Mouse (Mus musculus) kidney, embryonic 14.5 days (tissue): ENCODE data around the gene Ak5. TPM values are rescaled to one million over a fixed set of nuclear protein-coding genes. Genes with fewer than 3 reads are reported as not detected.
"Not testable (repeated sequence)": the region's sequence is repeated elsewhere in the genome, so short reads cannot be mapped to it uniquely, and the experiment has no call there.

Source experiments
- ATAC-seq: fragments of 200-750 bp; cut with Nextera tagmentation; 2 replicates; pipeline ENCODE4 v1.8.0; 2017; ENCODE audit warnings: moderate number of reproducible peaks, mild to moderate bottlenecking, moderate TSS enrichment, moderate library complexity; ENCODE audit not compliant: low FRiP score, low TSS enrichment
- H3K27ac ChIP-seq: fragments of 300-500 bp; sonication (generic); 2 replicates; pipeline ENCODE4 v1.5.1; 2014; ENCODE audit warnings: low read depth, mild to moderate bottlenecking, low read length, moderate library complexity, mixed read lengths
- H3K27me3 ChIP-seq: fragments of 300-500 bp; sonication (generic); 2 replicates; pipeline ENCODE4 v1.6.1; 2014; ENCODE audit warnings: mild to moderate bottlenecking, low read length; ENCODE audit not compliant: control insufficient read depth, insufficient read depth
- H3K36me3 ChIP-seq: fragments of 300-500 bp; sonication (generic); 2 replicates; pipeline ENCODE4 v1.6.1; 2014; ENCODE audit warnings: low read length, mixed read lengths; ENCODE audit not compliant: control insufficient read depth, insufficient read depth
- H3K4me1 ChIP-seq: fragments of 300-500 bp; sonication (generic); 2 replicates; pipeline ENCODE4 v1.6.1; 2014; ENCODE audit warnings: low read length, mixed read lengths; ENCODE audit not compliant: control insufficient read depth, insufficient read depth
- H3K4me2 ChIP-seq: fragments of 300-500 bp; sonication (generic); replicated peaks from 2 replicates; pipeline ENCODE4 v1.6.1; 2014; ENCODE audit warnings: low read depth, mild to moderate bottlenecking, low read length
- H3K4me3 ChIP-seq: fragments of 300-500 bp; sonication (generic); 2 replicates; pipeline ENCODE4 v1.5.1; 2014; ENCODE audit warnings: mild to moderate bottlenecking, low read length
- H3K9ac ChIP-seq: fragments of 300-500 bp; sonication (generic); 2 replicates; pipeline ENCODE4 v1.6.1; 2014; ENCODE audit warnings: low read depth, mild to moderate bottlenecking, low read length, moderate library complexity
- H3K9me3 ChIP-seq: fragments of 300-500 bp; sonication (generic); 2 replicates; pipeline ENCODE4 v1.6.1; 2016; ENCODE audit warnings: low read length; ENCODE audit not compliant: control insufficient read depth
- WGBS: fragments of 180-500 bp; shearing (Covaris S2); extraction: QIAGEN DNeasy Blood & Tissue Kit; methylation state at CpG from one replicate; pipeline ENCODE4 v1.1.7; 2014; 5-methylcytosine and 5-hydroxymethylcytosine counted together
- polyA plus RNA-seq: library from polyadenylated mRNA; unstranded; fragments of >200 nt; fragmentation: Nextera tagmentation; extraction: Ambion mirVana; gene quantifications from 2 replicates; pipeline ENCODE4 v1.2.1, GENCODE M21; 2014

Ak5 gene
- 1.3 and 2.1 TPM in 2 replicates for polyA plus RNA-seq

GRCm38 (mm10) chr3:152668239-152668638, at the start of gene Ak5:
Gene Ak5, minus strand, starts transcription at chr3:152668360.
- 0% methylated on average over 5 of the region's 5 CpGs for WGBS
- Histone ChIP-seq H3K27ac (no peak within 1 kb of the TSS), H3K9ac (peak within 1 kb of the TSS; percentile 58), H3K4me1 (peaks cover 10% of the 10 kb centered on the region), H3K4me3 (peak within 1 kb of the TSS; percentile 55), H3K4me2 (peak within 1 kb of the TSS; percentile 98), H3K27me3 (peaks cover 31% of the 10 kb centered on the region), H3K36me3 (no peaks in the 10 kb centered on the region), H3K9me3 (no peaks in the 10 kb centered on the region)
- ATAC-seq = peak; percentile 21; the same call in 1 of the 2 replicates

- H3K27me3 ChIP-seq = no peaks in the 10 kb centered on the region
- under 1% methylated on average over 47 of the region's 48 CpGs for WGBS
- H3K4me2 ChIP-seq = peak within 1 kb of the TSS; percentile 73
- peak; percentile 91 for ATAC-seq
- H3K27ac ChIP-seq = no peak within 1 kb of the TSS
- H3K4me1 ChIP-seq = peaks cover 5% of the 10 kb centered on the region
- no peaks in the 10 kb centered on the region for H3K9me3 ChIP-seq
- H3K4me3 ChIP-seq = peak within 1 kb of the TSS; percentile 97
- no peaks in the 10 kb centered on the region for H3K36me3 ChIP-seq
- H3K9ac ChIP-seq = peak within 1 kb of the TSS; percentile 81
Measured at GRCm38 (mm10) chr3:152713991-152714902, 46.1 kb upstream of the Ak5 start, which contains the start of gene Pigk. Gene Pigk, plus strand, starts transcription at chr3:152714100.

- H3K36me3 ChIP-seq = no peaks in the 10 kb centered on the region
- 67% methylated on average over 4 of the region's 4 CpGs for WGBS
- ATAC-seq = no peak
Measured at GRCm38 (mm10) chr3:152712957-152713356, 44.8 kb upstream of the Ak5 start.

GRCm38 (mm10) chr3:152709936-152710335, 41.8 kb upstream of the Ak5 start:
- H3K27me3 ChIP-seq = no peaks in the 10 kb centered on the region
- H3K9ac ChIP-seq = no peak overlapping the region
- no peak for ATAC-seq
- no peak overlapping the region for H3K4me3 ChIP-seq
- no peaks in the 10 kb centered on the region for H3K36me3 ChIP-seq
- WGBS = 58% methylated on average over 3 of the region's 3 CpGs
- peaks cover 2% of the 10 kb centered on the region for H3K4me1 ChIP-seq
- no peaks in the 10 kb centered on the region for H3K9me3 ChIP-seq
- H3K4me2 ChIP-seq = no peak overlapping the region
- H3K27ac ChIP-seq = no peak overlapping the region

More at GRCm38 (mm10) chr3:152712957-152713356, 44.8 kb upstream of the Ak5 start:
- H3K4me2 ChIP-seq = no peak overlapping the region
- no peak overlapping the region for H3K9ac ChIP-seq
- no peaks in the 10 kb centered on the region for H3K9me3 ChIP-seq
- no peaks in the 10 kb centered on the region for H3K27me3 ChIP-seq
- H3K27ac ChIP-seq = no peak overlapping the region
- peaks cover 5% of the 10 kb centered on the region for H3K4me1 ChIP-seq
- no peak overlapping the region for H3K4me3 ChIP-seq

- WGBS = 83% methylated on average over 5 of the region's 5 CpGs
- Histone ChIP-seq H3K4me1 (no peaks in the 10 kb centered on the region), H3K4me2 (no peak overlapping the region), H3K4me3 (no peak overlapping the region), H3K9me3 (no peaks in the 10 kb centered on the region), H3K27me3 (no peaks in the 10 kb centered on the region), H3K27ac (no peak overlapping the region), H3K36me3 (no peaks in the 10 kb centered on the region), H3K9ac (no peak overlapping the region)
- no peak for ATAC-seq
Measured at GRCm38 (mm10) chr3:152707321-152707823, 39.2 kb upstream of the Ak5 start.

GRCm38 (mm10) chr3:152706901-152707300, 38.7 kb upstream of the Ak5 start:
- Histone ChIP-seq H3K36me3 (no peaks in the 10 kb centered on the region), H3K9ac (no peak overlapping the region)
- WGBS = 86% methylated on average over 2 of the region's 2 CpGs

GRCm38 (mm10) chr3:152705826-152706225, 37.7 kb upstream of the Ak5 start:
- Histone ChIP-seq H3K9ac (no peak overlapping the region), H3K27me3 (no peaks in the 10 kb centered on the region), H3K36me3 (no peaks in the 10 kb centered on the region), H3K4me2 (no peak overlapping the region), H3K4me3 (no peak overlapping the region), H3K9me3 (no peaks in the 10 kb centered on the region), H3K4me1 (no peaks in the 10 kb centered on the region), H3K27ac (no peak overlapping the region)
- ATAC-seq = no peak
- 80% methylated on average over 5 of the region's 5 CpGs for WGBS

More at GRCm38 (mm10) chr3:152706901-152707300, 38.7 kb upstream of the Ak5 start:
- no peak overlapping the region for H3K4me3 ChIP-seq
- no peak overlapping the region for H3K27ac ChIP-seq
- H3K4me1 ChIP-seq = no peaks in the 10 kb centered on the region
- H3K4me2 ChIP-seq = no peak overlapping the region
- no peaks in the 10 kb centered on the region for H3K9me3 ChIP-seq
- no peaks in the 10 kb centered on the region for H3K27me3 ChIP-seq
- no peak for ATAC-seq

GRCm38 (mm10) chr3:152702274-152702843, 34.2 kb upstream of the Ak5 start:
- Histone ChIP-seq H3K27ac (no peak overlapping the region), H3K4me3 (no peak overlapping the region), H3K9me3 (no peaks in the 10 kb centered on the region), H3K27me3 (no peaks in the 10 kb centered on the region), H3K36me3 (no peaks in the 10 kb centered on the region), H3K9ac (no peak overlapping the region), H3K4me1 (no peaks in the 10 kb centered on the region), H3K4me2 (no peak overlapping the region; the same call in 1 of the 2 replicates)
- 45% methylated on average over 8 of the region's 8 CpGs for WGBS
- ATAC-seq = peak; percentile 43; the same call in 1 of the 2 replicates

GRCm38 (mm10) chr3:152701536-152701935, 33.4 kb upstream of the Ak5 start:
- H3K36me3 ChIP-seq, H3K27me3 ChIP-seq, H3K9ac ChIP-seq, H3K9me3 ChIP-seq, H3K27ac ChIP-seq, H3K4me3 ChIP-seq, H3K4me2 ChIP-seq, H3K4me1 ChIP-seq: not testable (repeated sequence)
- ATAC-seq = peak; percentile 80
- WGBS = 96% methylated on average over 8 of the region's 8 CpGs
